Mouse (Mus musculus): ENCODE measurements at regions not wholly inside any gene's neighbourhood (a gene's known extent, or its start where the extent isn't known, plus 50 kb on each side); places are given as distances from the start of the nearest gene placed in this dataset.

- Histone ChIP-seq H3K36me3 (no peaks in the 10 kb centered on the region), H3K27me3 (ENCODE audit: low read depth, poor library complexity, severe bottlenecking) (peaks cover 27% of the 10 kb centered on the region), H3K27ac (replicated peaks) (peak overlapping the region; percentile 25; the same call in 1 of the 2 replicates), H3K9me3 (replicated peaks) (no peaks in the 10 kb centered on the region), H3K4me3 (no peak overlapping the region), H3K4me1 (peaks cover 18% of the 10 kb centered on the region)
- WGBS = 4% methylated on average over 8 of the region's 8 CpGs
- DNase-seq (ENCODE audit: low spot score) = no peak
Observed at GRCm38 (mm10) chr5:118444538-118445251, 115.8 kb upstream of the Med13l start.

- Histone ChIP-seq H3K27me3 (ENCODE audit: low read depth, poor library complexity, severe bottlenecking) (peaks cover 27% of the 10 kb centered on the region), H3K4me1 (peaks cover 18% of the 10 kb centered on the region), H3K36me3 (no peaks in the 10 kb centered on the region), H3K9me3 (replicated peaks) (no peaks in the 10 kb centered on the region), H3K27ac (replicated peaks) (peak overlapping the region; percentile 25; the same call in 1 of the 2 replicates), H3K4me3 (no peak overlapping the region)
- DNase-seq (ENCODE audit: low spot score) = no peak
- 12% methylated on average over 10 of the region's 10 CpGs for WGBS
Observed at GRCm38 (mm10) chr5:118445252-118445987, 115.1 kb upstream of the Med13l start.

GRCm38 (mm10) chr5:118445988-118446280 is 114.5 kb upstream of the Med13l start:
- no peak overlapping the region for H3K27ac ChIP-seq (replicated peaks)
- WGBS = 73% methylated on average over 1 of the region's 1 CpGs
- peaks cover 27% of the 10 kb centered on the region for H3K27me3 ChIP-seq (ENCODE audit: low read depth, poor library complexity, severe bottlenecking)
- H3K4me3 ChIP-seq = no peak overlapping the region
- H3K36me3 ChIP-seq = no peaks in the 10 kb centered on the region
- no peak for DNase-seq (ENCODE audit: low spot score)
- H3K4me1 ChIP-seq = peaks cover 18% of the 10 kb centered on the region
- no peaks in the 10 kb centered on the region for H3K9me3 ChIP-seq (replicated peaks)

- WGBS = 89% methylated on average over 6 of the region's 6 CpGs
- no peak overlapping the region for H3K27ac ChIP-seq (replicated peaks)
- no peaks in the 10 kb centered on the region for H3K36me3 ChIP-seq
- no peak overlapping the region for H3K4me3 ChIP-seq
- H3K9me3 ChIP-seq (replicated peaks) = no peaks in the 10 kb centered on the region
- H3K27me3 ChIP-seq (ENCODE audit: low read depth, poor library complexity, severe bottlenecking) = peaks cover 27% of the 10 kb centered on the region
- DNase-seq (ENCODE audit: low spot score) = no peak
- H3K4me1 ChIP-seq = peaks cover 18% of the 10 kb centered on the region
Observed at GRCm38 (mm10) chr5:118446878-118447277, 113.6 kb upstream of the Med13l start.

GRCm38 (mm10) chr5:118447366-118447765 is 113.1 kb upstream of the Med13l start:
- Histone ChIP-seq H3K4me3 (no peak overlapping the region), H3K4me1 (peaks cover 18% of the 10 kb centered on the region), H3K9me3 (replicated peaks) (no peaks in the 10 kb centered on the region), H3K36me3 (no peaks in the 10 kb centered on the region), H3K27me3 (ENCODE audit: low read depth, poor library complexity, severe bottlenecking) (peaks cover 27% of the 10 kb centered on the region), H3K27ac (replicated peaks) (no peak overlapping the region)
- WGBS = 71% methylated on average over 5 of the region's 5 CpGs
- DNase-seq (ENCODE audit: low spot score) = no peak

GRCm38 (mm10) chr5:118448884-118449515 is 111.5 kb upstream of the Med13l start:
- H3K27ac ChIP-seq (replicated peaks) = no peak overlapping the region
- H3K9me3 ChIP-seq (replicated peaks) = no peaks in the 10 kb centered on the region
- H3K27me3 ChIP-seq (ENCODE audit: low read depth, poor library complexity, severe bottlenecking) = peaks cover 27% of the 10 kb centered on the region
- peaks cover 18% of the 10 kb centered on the region for H3K4me1 ChIP-seq
- no peak for DNase-seq (ENCODE audit: low spot score)
- WGBS = 80% methylated on average over 4 of the region's 4 CpGs
- no peaks in the 10 kb centered on the region for H3K36me3 ChIP-seq
- H3K4me3 ChIP-seq = no peak overlapping the region

GRCm38 (mm10) chr5:118449893-118450292 is 110.6 kb upstream of the Med13l start:
- H3K9me3 ChIP-seq (replicated peaks) = no peaks in the 10 kb centered on the region
- H3K4me1 ChIP-seq = peaks cover 11% of the 10 kb centered on the region
- peaks cover 21% of the 10 kb centered on the region for H3K27me3 ChIP-seq (ENCODE audit: low read depth, poor library complexity, severe bottlenecking)
- no peak for DNase-seq (ENCODE audit: low spot score)
- no peak overlapping the region for H3K27ac ChIP-seq (replicated peaks)
- no peaks in the 10 kb centered on the region for H3K36me3 ChIP-seq
- H3K4me3 ChIP-seq = no peak overlapping the region
- WGBS = 87% methylated on average over 4 of the region's 4 CpGs

- Histone ChIP-seq H3K4me1 (no peaks in the 10 kb centered on the region; the same call in 1 of the 2 replicates), H3K27me3 (ENCODE audit: low read depth, poor library complexity, severe bottlenecking) (no peaks in the 10 kb centered on the region), H3K9me3 (replicated peaks) (no peaks in the 10 kb centered on the region), H3K27ac (replicated peaks) (no peak overlapping the region), H3K36me3 (no peaks in the 10 kb centered on the region), H3K4me3 (no peak overlapping the region)
- WGBS = 74% methylated on average over 2 of the region's 2 CpGs
- DNase-seq (ENCODE audit: low spot score) = no peak
Observed at GRCm38 (mm10) chr5:118452052-118452451, 108.4 kb upstream of the Med13l start.

- Histone ChIP-seq H3K9me3 (replicated peaks) (no peaks in the 10 kb centered on the region), H3K27ac (replicated peaks) (no peak overlapping the region), H3K36me3 (no peaks in the 10 kb centered on the region), H3K4me3 (no peak overlapping the region), H3K27me3 (ENCODE audit: low read depth, poor library complexity, severe bottlenecking) (peaks cover 9% of the 10 kb centered on the region; the same call in 1 of the 2 replicates), H3K4me1 (peaks cover 10% of the 10 kb centered on the region)
- no peak for DNase-seq (ENCODE audit: low spot score)
- 91% methylated on average over 1 of the region's 1 CpGs for WGBS
Observed at GRCm38 (mm10) chr5:118454096-118454495, 106.4 kb upstream of the Med13l start.

- Histone ChIP-seq H3K36me3 (no peaks in the 10 kb centered on the region), H3K27me3 (ENCODE audit: low read depth, poor library complexity, severe bottlenecking) (peaks cover 30% of the 10 kb centered on the region), H3K27ac (replicated peaks) (peak overlapping the region; percentile 84), H3K4me1 (peaks cover 33% of the 10 kb centered on the region), H3K9me3 (replicated peaks) (no peaks in the 10 kb centered on the region), H3K4me3 (peak overlapping the region; percentile 50)
- WGBS = 3% methylated on average over 16 of the region's 16 CpGs
- peak; percentile 55 for DNase-seq (ENCODE audit: low spot score)
Observed at GRCm38 (mm10) chr5:118458727-118459390, 101.6 kb upstream of the Med13l start.

- peak overlapping the region; percentile 84 for H3K27ac ChIP-seq (replicated peaks)
- WGBS = 1% methylated on average over 12 of the region's 12 CpGs
Observed at GRCm38 (mm10) chr5:118459391-118459792, 101.1 kb upstream of the Med13l start.

GRCm38 (mm10) chr5:118461967-118462366 is 98.5 kb upstream of the Med13l start:
- Histone ChIP-seq H3K9me3 (replicated peaks) (no peaks in the 10 kb centered on the region), H3K27ac (replicated peaks) (no peak overlapping the region), H3K27me3 (ENCODE audit: low read depth, poor library complexity, severe bottlenecking) (peaks cover 39% of the 10 kb centered on the region), H3K36me3 (no peaks in the 10 kb centered on the region), H3K4me3 (no peak overlapping the region), H3K4me1 (peaks cover 61% of the 10 kb centered on the region)
- 69% methylated on average over 4 of the region's 4 CpGs for WGBS
- DNase-seq (ENCODE audit: low spot score) = no peak

More at GRCm38 (mm10) chr5:118459391-118459792, 101.1 kb upstream of the Med13l start:
- DNase-seq (ENCODE audit: low spot score) = peak; percentile 75
- no peaks in the 10 kb centered on the region for H3K9me3 ChIP-seq (replicated peaks)
- peaks cover 35% of the 10 kb centered on the region for H3K27me3 ChIP-seq (ENCODE audit: low read depth, poor library complexity, severe bottlenecking)
- H3K4me1 ChIP-seq = peaks cover 37% of the 10 kb centered on the region
- no peaks in the 10 kb centered on the region for H3K36me3 ChIP-seq
- peak overlapping the region; percentile 50 for H3K4me3 ChIP-seq
